Mouse (Mus musculus) G1E (cell line): ENCODE measurements around the gene Coa3.

Source experiments
- CTCF ChIP-seq: IDR thresholded peaks from 2 replicates; pipeline ENCODE4 v1.5.1; 2012; ENCODE audit warnings: low read depth, low read length, inconsistent platforms, mixed read lengths
- GATA1 ChIP-seq: IDR thresholded peaks from 2 replicates; pipeline ENCODE4 v1.6.1; 2012; ENCODE audit warnings: borderline replicate concordance, low read length, inconsistent platforms, mixed read lengths

- TF ChIP-seq GATA1 (no peak), CTCF (no peak)
Measured at GRCm38 (mm10) chr11:101259261-101259712, 19.6 kb downstream of the Coa3 start.
